Mouse (Mus musculus) cerebellum, adult 11-12 months (tissue): Measurements from ENCODE around the gene Jund.
A peak's percentile ranks its signal among the peaks of the same experiment; 100 is the strongest.

Source experiments
- DNase-seq: peaks from one replicate; pipeline ENCODE4 v3.0.0; 2022

Jund gene

GRCm38 (mm10) chr8:70675336-70675735, 23.4 kb upstream of the Jund start:
- no peak for DNase-seq

GRCm38 (mm10) chr8:70677451-70678080, 21.2 kb upstream of the Jund start:
- DNase-seq = no peak

- DNase-seq = no peak
Observed at GRCm38 (mm10) chr8:70678679-70679078, 20.1 kb upstream of the Jund start.

- DNase-seq = no peak
Observed at GRCm38 (mm10) chr8:70679404-70679803, 19.3 kb upstream of the Jund start.

GRCm38 (mm10) chr8:70680039-70680438, 18.7 kb upstream of the Jund start:
- no peak for DNase-seq

GRCm38 (mm10) chr8:70681410-70681809, 17.3 kb upstream of the Jund start:
- no peak for DNase-seq

- no peak for DNase-seq
Observed at GRCm38 (mm10) chr8:70682193-70682592, 16.6 kb upstream of the Jund start.

- no peak for DNase-seq
Observed at GRCm38 (mm10) chr8:70682692-70683091, 16.1 kb upstream of the Jund start.

GRCm38 (mm10) chr8:70684291-70684690, 14.5 kb upstream of the Jund start:
- DNase-seq = no peak

- DNase-seq = no peak
Observed at GRCm38 (mm10) chr8:70687576-70687975, 11.2 kb upstream of the Jund start.

- DNase-seq = no peak
Observed at GRCm38 (mm10) chr8:70688136-70688535, 10.6 kb upstream of the Jund start.

- no peak for DNase-seq
Observed at GRCm38 (mm10) chr8:70689892-70690390, 8.8 kb upstream of the Jund start.

- DNase-seq = no peak
Observed at GRCm38 (mm10) chr8:70691230-70691629, 7.5 kb upstream of the Jund start.

- DNase-seq = peak; percentile 38
Observed at GRCm38 (mm10) chr8:70691727-70692231, 7.0 kb upstream of the Jund start.

GRCm38 (mm10) chr8:70693636-70694035, 5.1 kb upstream of the Jund start:
- DNase-seq = no peak

- no peak for DNase-seq
Observed at GRCm38 (mm10) chr8:70695318-70696018, 3.3 kb upstream of the Jund start.

GRCm38 (mm10) chr8:70696019-70696885, 2.5 kb upstream of the Jund start:
- DNase-seq = no peak

GRCm38 (mm10) chr8:70696946-70697345, 1.8 kb upstream of the Jund start:
- peak; percentile 50 for DNase-seq

- DNase-seq = no peak
Observed at GRCm38 (mm10) chr8:70697366-70698250, 1.1 kb upstream of the Jund start.

- DNase-seq = peak; percentile 81
Observed at GRCm38 (mm10) chr8:70699116-70699833, 526 bp downstream of the Jund start.

- DNase-seq = peak; percentile 92
Observed at GRCm38 (mm10) chr8:70699834-70700554, 1.2 kb downstream of the Jund start.
